Mouse (Mus musculus) skeletal muscle tissue, adult 2 months (tissue): Measurements from ENCODE around the gene Gm379.

Source experiments
- DNase-seq: peaks from one replicate; pipeline ENCODE4 v3.0.0-alpha.2; 2012; ENCODE audit warnings: low read depth, low spot score

The Gm379 gene

DNA sequence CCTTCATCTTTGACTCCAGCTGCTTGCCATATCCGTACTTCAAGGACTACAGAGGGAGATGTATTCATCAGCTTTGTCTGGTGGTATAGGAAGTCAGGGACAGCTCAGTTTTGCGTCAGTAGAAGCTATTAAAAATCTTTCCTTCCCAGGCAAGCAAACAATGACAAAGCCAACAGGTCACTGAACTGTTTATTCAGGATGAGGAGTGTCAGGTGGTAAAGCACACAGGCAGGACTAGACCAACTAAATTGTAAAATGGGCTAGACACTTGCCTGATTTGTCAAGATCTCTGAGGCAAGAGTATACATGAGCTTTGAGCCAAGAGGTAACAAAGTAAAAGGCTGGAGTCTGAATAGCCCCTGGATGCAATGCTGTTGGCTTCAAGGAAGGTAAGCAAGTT lies at the start of gene Gm379:
Gene Gm379, minus strand, starts transcription at position 7 of the 400 bp plus-strand sequence.
- no peak for DNase-seq

DNA sequence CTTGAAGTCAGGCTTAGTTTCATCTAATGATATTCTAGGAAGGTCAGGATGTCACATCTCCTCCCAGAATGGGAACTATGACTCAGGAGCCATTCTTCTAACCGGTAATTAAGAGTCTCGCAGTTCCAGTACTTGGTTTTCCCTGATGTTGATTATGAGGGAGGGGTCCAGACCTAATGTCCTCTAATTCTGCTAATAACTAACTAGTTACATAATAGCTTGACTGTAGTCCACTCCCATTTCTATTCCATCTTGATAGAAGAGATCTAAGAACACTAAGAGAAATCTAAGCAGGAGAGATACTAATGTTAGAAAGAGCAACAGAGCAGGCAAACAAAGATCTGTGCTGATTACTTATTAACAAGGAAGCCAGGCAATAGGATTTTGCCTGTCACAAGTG lies 39.6 kb upstream of the Gm379 start:
- DNase-seq = no peak

DNA sequence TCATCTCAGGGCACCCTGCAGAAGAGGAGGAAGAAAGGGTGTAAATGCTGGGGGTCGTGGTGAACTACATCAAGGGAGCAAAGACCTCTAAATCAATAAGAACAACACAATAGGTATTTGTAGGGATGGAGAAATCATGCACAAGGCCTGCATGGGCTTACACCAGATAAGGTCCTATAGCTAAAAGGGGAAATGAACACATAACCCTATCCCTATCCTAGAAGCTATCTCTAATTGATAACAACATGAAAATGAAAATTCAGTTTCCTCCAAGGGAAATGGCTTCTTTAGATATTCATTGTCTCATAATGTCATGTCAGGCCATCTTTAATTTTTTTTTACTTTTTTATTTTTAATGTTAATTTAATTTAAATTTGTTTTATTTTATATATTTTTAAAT lies 4.2 kb upstream of the Gm379 start:
- DNase-seq = no peak

DNA sequence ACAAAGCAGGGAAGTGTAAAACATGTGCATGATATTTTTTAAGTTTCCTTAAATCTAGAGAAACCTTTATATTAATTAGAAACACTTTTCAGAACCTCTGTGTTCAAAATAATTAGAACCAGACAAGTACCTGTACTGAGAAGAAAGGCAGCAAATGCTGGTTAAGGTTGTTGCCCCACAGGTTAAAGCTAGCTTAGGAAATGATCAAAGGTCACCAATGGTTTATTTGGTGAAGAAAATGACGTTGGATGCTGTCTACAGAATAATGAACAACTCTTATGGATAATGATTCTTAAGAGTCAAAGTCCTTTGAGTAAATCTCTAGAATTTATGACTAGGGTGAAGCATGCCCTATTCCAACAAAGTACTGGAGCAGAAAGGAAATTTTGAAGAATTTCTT lies 42.7 kb downstream of the Gm379 start:
- no peak for DNase-seq

DNA sequence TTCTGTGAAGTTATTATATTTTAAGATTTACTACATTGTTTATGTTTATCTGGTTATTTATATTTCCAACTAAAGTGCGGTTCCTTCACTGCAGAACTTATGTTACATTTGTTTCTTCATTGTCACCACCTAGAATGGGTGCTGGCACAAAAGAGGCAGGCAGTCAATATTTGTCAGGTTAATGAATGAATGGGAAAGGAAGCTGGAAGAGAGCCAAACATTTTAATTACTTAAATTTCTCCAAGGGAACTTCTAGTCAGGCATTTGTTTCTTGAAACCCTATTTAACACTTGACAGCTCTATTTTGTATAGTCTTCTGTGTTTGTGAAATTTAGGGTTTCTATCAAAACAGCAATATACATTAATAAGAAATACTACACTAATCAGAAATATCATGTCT lies 43.8 kb downstream of the Gm379 start:
- DNase-seq = no peak
